ENCODE assay signal across 25 mouse cellular contexts in the genomic region with DNA sequence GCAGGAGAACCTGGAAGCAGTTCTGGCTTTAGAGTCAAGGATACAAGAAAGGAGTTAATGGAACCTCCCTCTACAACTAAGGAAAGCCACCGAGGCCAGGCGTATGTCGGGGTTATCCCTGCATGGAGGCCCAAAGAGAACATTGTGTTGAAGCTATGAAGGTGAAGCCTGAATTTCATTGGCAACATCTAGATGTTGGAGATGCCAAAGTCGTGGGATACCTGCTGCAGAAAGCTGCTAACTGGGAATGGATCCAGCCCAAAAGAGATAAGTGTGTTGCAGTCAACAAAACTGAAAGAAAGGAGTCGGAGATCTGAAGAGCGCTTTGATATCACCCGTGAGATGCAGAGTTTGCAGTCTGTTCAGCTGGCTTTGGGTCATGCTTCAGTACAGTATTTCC.
DNase-seq lines count a peak whose midpoint lies in the region; ATAC-seq and TF ChIP-seq lines count a peak whose summit lies in the region.
"Had no signal": no experiment of that assay in that cellular context is flagged by ENCODE, and none has a peak within 500 bp of the region (broad histone marks: within the 10 kb centered on the region; RNA-seq: fewer than 3 reads in every experiment).

No protein-coding gene starts in this region.

- no peak for DNase-seq in cerebellum, adult 11 months
- no peak for DNase-seq in left cerebral cortex, adult 2 months (ENCODE audit: extremely low spot score in 1 of 2, low spot score in 2 of 2)
- no peak for DNase-seq in left cerebral cortex, adult 8-10 months (ENCODE audit: low spot score in 2 of 2)
- DNase-seq in cerebellum, postnatal 25 days = peak; percentile 57 to 59
- no peak for DNase-seq in gastrocnemius, postnatal 4 days (ENCODE audit: low spot score in 2 of 2)
- DNase-seq: adrenal gland, adult 8-10 months; forebrain, postnatal 0 days; gastrocnemius, postnatal 14 days; heart, adult 18-20 months; heart, postnatal 4 days; kidney, postnatal 14 days; left cerebral cortex, postnatal 4 days; liver, postnatal 0 days; lung, postnatal 4 days had no signal

- no peak overlapping the region for H3K4me2 ChIP-seq in forebrain, embryonic 15.5 days (replicated peaks)
- H3K4me2 ChIP-seq: embryonic facial prominence, embryonic 13.5 days; heart, embryonic 11.5 days; hindbrain, embryonic 13.5 days; liver, embryonic 12.5 days; midbrain, embryonic 13.5 days; neural tube, embryonic 13.5 days had no signal

- WGBS in forebrain, embryonic 15.5 days = 92% methylated on average over 7 of the region's 7 CpGs

- no peaks in the 10 kb centered on the region for H3K9me3 ChIP-seq in forebrain, embryonic 15.5 days
- H3K9me3 ChIP-seq: embryonic facial prominence, embryonic 13.5 days; forebrain, embryonic 10.5 days; hindbrain, embryonic 13.5 days; liver, embryonic 12.5 days; midbrain, embryonic 13.5 days; neural tube, embryonic 13.5 days had no signal

- no peak overlapping the region for H3K4me3 ChIP-seq in left cerebral cortex, adult 2 months
- H3K4me3 ChIP-seq in forebrain, embryonic 15.5 days = no peak overlapping the region
- H3K4me3 ChIP-seq: embryonic facial prominence, embryonic 13.5 days; forebrain, embryonic 10.5 days; hindbrain, embryonic 13.5 days; liver, embryonic 12.5 days; midbrain, embryonic 13.5 days; neural tube, embryonic 13.5 days had no signal

- no peaks in the 10 kb centered on the region for H3K36me3 ChIP-seq in forebrain, embryonic 15.5 days
- H3K36me3 ChIP-seq: embryonic facial prominence, embryonic 13.5 days; forebrain, embryonic 10.5 days; hindbrain, embryonic 13.5 days; liver, embryonic 12.5 days had no signal

- peaks cover 6% of the 10 kb centered on the region for H3K4me1 ChIP-seq in forebrain, embryonic 15.5 days
- H3K4me1 ChIP-seq: embryonic facial prominence, embryonic 13.5 days; liver, embryonic 12.5 days had no signal

- intact Hi-C loops in left cerebral cortex, adult 2 months (cut with DNase I) = loop anchor here (5.0 kb wide), 1 partner anchor 48 kb away; no protein-coding TSS in a partner anchor

- no peaks in the 10 kb centered on the region for H3K27me3 ChIP-seq in forebrain, embryonic 15.5 days
- H3K27me3 ChIP-seq: CH12.LX; embryonic facial prominence, embryonic 13.5 days; hindbrain, embryonic 13.5 days; liver, embryonic 12.5 days; midbrain, embryonic 13.5 days; neural tube, embryonic 13.5 days had no signal

- peak overlapping the region; percentile 61 for H3K27ac ChIP-seq in left cerebral cortex, adult 2 months
- H3K27ac ChIP-seq in forebrain, embryonic 15.5 days (replicated peaks) = no peak overlapping the region
- H3K27ac ChIP-seq: embryonic facial prominence, embryonic 13.5 days; forebrain, embryonic 10.5 days; hindbrain, embryonic 13.5 days; liver, embryonic 12.5 days; midbrain, embryonic 13.5 days; neural tube, embryonic 13.5 days had no signal

- TF ChIP-seq CTCF in left cerebral cortex, adult 2 months (IDR thresholded peaks at IDR 0.05) = no peak

- ATAC-seq in cerebellum, adult (ENCODE audit: insufficient number of reproducible peaks, low FRiP score, low TSS enrichment) = peak; percentile 43
- no peak for ATAC-seq in forebrain, embryonic 15.5 days (replicated peaks)
- ATAC-seq: activated CD4-positive, CD25-positive, alpha-beta regulatory T cell, adult 4 months; forebrain, postnatal 0 days; liver, embryonic 12.5 days; liver, postnatal 0 days; midbrain, embryonic 13.5 days had no signal

- no peak overlapping the region for H3K9ac ChIP-seq in forebrain, embryonic 15.5 days (replicated peaks)
- H3K9ac ChIP-seq: embryonic facial prominence, embryonic 13.5 days; forebrain, postnatal 0 days; hindbrain, embryonic 13.5 days; liver, embryonic 12.5 days; liver, postnatal 0 days; midbrain, embryonic 13.5 days; neural tube, embryonic 13.5 days had no signal

Comparison
In these comparisons a context has a peak if more than half of its experiments do, and no peak if none do; other contexts are left out.
1. DNase-seq: peak in cerebellum, postnatal 25 days (2 of 2); none in cerebellum, adult 11 months (single experiment), left cerebral cortex, adult 2 months (0 of 2), left cerebral cortex, adult 8-10 months (0 of 2) and gastrocnemius, postnatal 4 days (0 of 2).